Mouse (Mus musculus) lung, adult 2 months (tissue): Measurements from ENCODE around the gene Nxph4. TPM values are rescaled to one million over a fixed set of nuclear protein-coding genes. Genes with fewer than 3 reads are reported as not detected.

Experiments
- DNase-seq: peaks from one replicate; pipeline ENCODE4 v3.0.0; 2022
- H3K4me1 ChIP-seq: fragments of 200-500 bp; 2 replicates; pipeline ENCODE4 v1.6.1; 2011; ENCODE audit warnings: low read length; ENCODE audit not compliant: control insufficient read depth, insufficient read depth
- H3K4me3 ChIP-seq: fragments of 200-500 bp; replicated peaks from 2 replicates; pipeline ENCODE3; 2011; ENCODE audit warnings: low read depth, mild to moderate bottlenecking, control low read depth, low read length; ENCODE audit errors: extremely low read depth
- CTCF ChIP-seq: fragments of 200-500 bp; IDR thresholded peaks from 2 replicates; pipeline ENCODE4 v1.5.1; 2011; ENCODE audit warnings: mild to moderate bottlenecking, low read length, control low read depth; ENCODE audit not compliant: insufficient read depth
- POLR2A ChIP-seq: fragments of 200-500 bp; IDR thresholded peaks from 2 replicates; pipeline ENCODE4 v1.6.1; 2011; ENCODE audit warnings: low read depth, mild to moderate bottlenecking, control low read depth, low read length, borderline replicate concordance; ENCODE audit errors: extremely low read depth
- WGBS: fragments of 180-500 bp; shearing (Covaris S2); methylation state at CpG from one replicate; pipeline ENCODE4 v1.1.7; 2018; 5-methylcytosine and 5-hydroxymethylcytosine counted together
- polyA plus RNA-seq: library from polyadenylated mRNA; depleted of rRNA; stranded (reverse); fragments of >200 nt; gene quantifications from 2 replicates; pipeline ENCODE4 v1.2.3, GENCODE M21; 2012

The Nxph4 gene
- polyA plus RNA-seq, 1 experiment: 0.24 TPM

- no peak for TF ChIP-seq CTCF
- no peak for TF ChIP-seq POLR2A
- 88% methylated on average over 7 of the region's 7 CpGs for WGBS
- Histone ChIP-seq H3K4me3 (no peak overlapping the region), H3K4me1 (no peaks in the 10 kb centered on the region)
- DNase-seq: no peak
Observed at GRCm38 (mm10) chr10:127546505-127546904, 12.1 kb upstream of the Nxph4 start.

DNA sequence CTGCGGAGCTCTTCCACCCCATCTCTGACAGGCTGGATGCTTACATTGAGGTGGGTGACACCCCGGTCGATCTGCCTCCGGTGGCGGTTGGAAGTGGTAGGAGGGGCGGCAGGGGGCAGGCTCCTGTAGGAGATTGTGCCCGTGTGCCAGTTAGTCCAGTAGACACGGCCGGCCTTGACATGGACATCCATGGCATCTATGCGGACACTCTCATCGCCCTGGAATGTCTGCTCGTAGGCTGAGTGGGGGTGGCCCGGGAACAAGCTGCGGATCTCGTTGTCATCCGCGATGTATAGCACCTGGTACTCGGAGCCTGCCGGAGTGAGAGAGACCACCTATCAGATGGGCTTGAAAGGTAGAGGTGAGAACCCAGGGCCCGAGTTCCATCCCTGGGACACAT, 10.0 kb upstream of the Nxph4 start:
- WGBS: 85% methylated on average over 20 of the region's 20 CpGs
- TF ChIP-seq CTCF (no peak), POLR2A (no peak)
- Histone ChIP-seq H3K4me3 (no peak overlapping the region), H3K4me1 (no peaks in the 10 kb centered on the region)
- DNase-seq: no peak

GRCm38 (mm10) chr10:127543916-127544315, 9.6 kb upstream of the Nxph4 start:
- TF ChIP-seq CTCF (no peak), POLR2A (no peak)
- DNase-seq: no peak
- Histone ChIP-seq H3K4me1 (no peaks in the 10 kb centered on the region), H3K4me3 (no peak overlapping the region)
- WGBS: 73% methylated on average over 3 of the region's 3 CpGs

DNA sequence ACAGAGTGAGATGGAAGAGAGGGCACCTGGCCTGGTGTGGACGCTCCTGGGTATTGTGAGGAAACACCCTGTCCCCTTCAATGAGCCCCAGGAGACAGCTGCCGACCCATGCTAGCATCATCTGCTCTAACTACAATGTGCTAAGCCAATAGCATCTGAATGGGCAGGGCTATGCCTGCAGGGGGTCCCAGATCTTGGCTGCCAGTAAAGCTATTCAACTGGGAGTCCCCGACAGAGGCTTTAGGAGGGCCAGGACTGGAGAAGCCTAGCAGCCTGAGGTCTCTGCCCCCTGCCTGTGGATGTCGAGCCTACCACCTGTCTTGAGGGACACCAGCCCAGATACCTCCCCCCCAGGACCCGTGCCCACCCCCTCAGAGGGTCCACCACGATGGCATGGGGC, 8.4 kb upstream of the Nxph4 start:
- no peak overlapping the region for H3K4me3 ChIP-seq
- WGBS: 68% methylated on average over 6 of the region's 6 CpGs
- no peak for TF ChIP-seq POLR2A
- no peak for TF ChIP-seq CTCF
- no peak for DNase-seq
- H3K4me1 ChIP-seq: no peaks in the 10 kb centered on the region

GRCm38 (mm10) chr10:127542084-127542483, 7.7 kb upstream of the Nxph4 start:
- TF ChIP-seq POLR2A: no peak
- 69% methylated on average over 13 of the region's 13 CpGs for WGBS
- no peak for DNase-seq
- H3K4me1 ChIP-seq: no peaks in the 10 kb centered on the region
- no peak overlapping the region for H3K4me3 ChIP-seq

GRCm38 (mm10) chr10:127541510-127541909, 7.2 kb upstream of the Nxph4 start:
- no peaks in the 10 kb centered on the region for H3K4me1 ChIP-seq
- TF ChIP-seq CTCF: no peak
- no peak for TF ChIP-seq POLR2A
- WGBS: 91% methylated on average over 8 of the region's 8 CpGs
- DNase-seq: no peak
- no peak overlapping the region for H3K4me3 ChIP-seq

DNA sequence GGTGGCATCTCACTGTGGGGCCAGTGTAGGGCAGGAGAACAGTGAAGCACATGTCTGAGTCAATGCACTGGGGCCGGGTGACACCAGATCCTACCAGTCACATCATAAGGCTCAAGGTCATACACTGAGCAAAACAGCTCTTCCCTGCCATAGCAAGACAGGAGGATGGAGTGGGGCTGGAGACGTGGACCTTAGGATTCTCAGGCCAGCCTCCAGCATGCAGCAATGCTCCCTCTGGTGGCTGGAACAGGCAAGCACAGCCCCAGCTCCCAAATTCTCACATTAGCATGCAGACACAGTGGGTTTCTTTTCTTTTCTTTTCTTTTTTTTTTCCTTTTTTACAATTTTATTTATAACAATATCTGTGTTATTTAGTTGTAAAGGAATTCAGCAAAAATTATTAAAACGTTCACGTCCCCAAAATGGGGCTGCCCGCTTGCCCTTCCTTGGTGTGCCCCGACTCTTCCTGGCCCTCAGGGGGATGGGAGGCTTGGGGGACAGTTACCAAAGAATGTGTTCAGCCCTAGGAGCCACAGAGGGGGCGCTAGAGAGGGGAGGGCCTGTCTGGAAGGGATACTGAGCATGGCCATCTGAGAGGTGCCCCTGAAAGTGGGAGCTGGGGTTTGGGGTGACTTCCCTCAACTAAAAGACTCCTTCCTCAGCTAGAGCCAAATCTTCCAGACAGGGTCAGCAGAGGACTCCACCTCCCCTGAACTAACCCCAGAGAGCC, 3.7 kb upstream of the Nxph4 start:
- WGBS: 27% methylated on average over 7 of the region's 7 CpGs
- no peak overlapping the region for H3K4me3 ChIP-seq
- no peak; the same call in 1 of the 2 replicates for TF ChIP-seq POLR2A
- peak; percentile 98 for TF ChIP-seq CTCF
- peaks cover 7% of the 10 kb centered on the region for H3K4me1 ChIP-seq
- peak; percentile 74 for DNase-seq

DNA sequence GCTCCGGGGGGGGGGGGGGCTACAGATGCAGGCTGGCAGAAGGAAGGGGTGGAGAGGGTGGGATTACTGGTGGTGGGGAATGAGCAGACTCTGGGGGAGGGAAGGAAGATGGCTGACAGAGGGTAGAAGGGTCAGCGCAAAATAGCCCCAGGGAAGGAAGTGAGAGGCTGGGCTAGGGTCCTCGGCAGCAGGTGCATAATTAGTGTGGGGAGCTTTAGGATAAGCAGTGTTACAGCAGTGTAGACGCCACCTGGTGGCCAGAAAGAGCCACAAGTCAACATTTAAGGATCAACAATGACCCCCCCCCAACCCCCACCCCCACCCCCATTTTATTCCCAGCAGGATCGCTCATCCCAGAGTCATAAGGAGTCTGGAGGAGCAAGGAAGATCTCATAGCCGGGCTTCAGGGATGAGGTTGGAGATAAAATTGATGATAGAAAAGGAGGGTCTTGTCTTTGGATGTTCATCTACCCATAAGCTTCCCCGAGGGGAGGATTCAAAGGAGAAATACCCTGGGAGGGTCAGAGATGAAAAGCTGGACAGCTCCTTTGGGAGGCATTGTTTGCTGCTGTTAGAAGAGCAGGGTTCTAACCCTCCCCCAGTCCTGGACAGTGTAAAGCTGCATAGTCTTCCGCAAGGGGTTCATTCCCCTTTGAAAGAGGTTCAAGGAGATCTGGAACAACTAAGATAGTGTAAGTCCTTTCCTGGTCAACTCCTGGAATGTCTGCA, 2.4 kb upstream of the Nxph4 start:
- no peak for DNase-seq
- 17% methylated on average over 8 of the region's 8 CpGs for WGBS

DNA sequence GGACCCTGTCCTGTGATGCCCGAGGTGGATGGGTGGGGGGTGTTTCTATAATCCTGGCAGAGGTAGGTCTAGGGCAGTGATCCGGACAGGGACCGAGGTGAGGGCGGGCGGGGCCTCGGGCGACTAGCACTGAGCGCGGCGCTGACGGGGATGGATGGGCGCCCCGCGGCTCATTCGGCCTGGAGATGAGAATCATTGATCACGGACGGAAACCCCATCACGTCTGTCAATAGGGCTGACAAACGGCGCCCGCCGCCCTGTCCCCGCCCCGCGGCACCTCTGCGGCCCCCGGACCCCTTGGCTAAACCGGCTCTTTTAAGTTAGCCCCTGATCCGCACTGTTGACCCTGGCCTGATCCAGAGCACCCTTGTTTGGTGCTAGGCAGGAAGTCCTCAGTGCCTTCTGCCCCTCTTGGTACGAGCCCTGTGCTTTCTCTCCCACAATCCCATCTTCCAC, 598 bp upstream of the Nxph4 start:
- no peak for DNase-seq
- TF ChIP-seq CTCF: no peak
- no peak for TF ChIP-seq POLR2A
- Histone ChIP-seq H3K4me1 (peaks cover 7% of the 10 kb centered on the region), H3K4me3 (no peak overlapping the region)
- 1% methylated on average over 29 of the region's 30 CpGs for WGBS

More for the DNA sequence above, 2.4 kb upstream of the Nxph4 start:
- Histone ChIP-seq H3K4me3 (no peak overlapping the region), H3K4me1 (peaks cover 7% of the 10 kb centered on the region)
- TF ChIP-seq CTCF: peak; percentile 23; the same call in 1 of the 2 replicates
- TF ChIP-seq POLR2A: no peak

DNA sequence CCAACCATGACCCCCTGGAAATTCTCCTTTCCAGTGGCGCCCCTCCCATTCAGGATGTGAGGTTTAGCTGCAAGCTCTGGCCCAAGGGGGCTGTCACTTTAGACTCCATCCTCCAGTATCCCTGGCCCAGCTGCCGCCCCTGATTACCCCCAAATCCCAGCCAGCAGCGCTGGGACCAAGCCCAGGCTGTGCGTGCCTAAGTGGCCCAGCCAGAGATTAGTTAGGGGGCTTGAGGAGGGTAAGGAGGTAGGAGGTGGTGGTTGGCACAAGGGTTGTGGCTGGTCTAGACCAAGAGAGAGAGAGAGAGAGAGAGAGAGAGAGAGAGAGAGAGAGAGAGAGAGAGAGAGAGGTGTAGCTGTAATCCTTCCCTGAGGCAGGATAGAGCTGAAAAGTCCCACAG, 2.8 kb downstream of the Nxph4 start:
- no peak for TF ChIP-seq POLR2A
- no peak for TF ChIP-seq CTCF
- no peak overlapping the region for H3K4me3 ChIP-seq
- no peak for DNase-seq
- H3K4me1 ChIP-seq: peaks cover 7% of the 10 kb centered on the region
- 14% methylated on average over 4 of the region's 4 CpGs for WGBS
